Mouse (Mus musculus): Measurements from ENCODE around the gene Gm21994. TPM values are rescaled to one million over a fixed set of nuclear protein-coding genes. Genes with fewer than 3 reads are reported as not detected.
"Not testable (repeated sequence)": the region's sequence is repeated elsewhere in the genome, so short reads cannot be mapped to it uniquely, and the experiment has no call there.

Gm21994 gene
- polyA plus RNA-seq, 2 experiments, result 0.29 to 0.49 TPM

DNA sequence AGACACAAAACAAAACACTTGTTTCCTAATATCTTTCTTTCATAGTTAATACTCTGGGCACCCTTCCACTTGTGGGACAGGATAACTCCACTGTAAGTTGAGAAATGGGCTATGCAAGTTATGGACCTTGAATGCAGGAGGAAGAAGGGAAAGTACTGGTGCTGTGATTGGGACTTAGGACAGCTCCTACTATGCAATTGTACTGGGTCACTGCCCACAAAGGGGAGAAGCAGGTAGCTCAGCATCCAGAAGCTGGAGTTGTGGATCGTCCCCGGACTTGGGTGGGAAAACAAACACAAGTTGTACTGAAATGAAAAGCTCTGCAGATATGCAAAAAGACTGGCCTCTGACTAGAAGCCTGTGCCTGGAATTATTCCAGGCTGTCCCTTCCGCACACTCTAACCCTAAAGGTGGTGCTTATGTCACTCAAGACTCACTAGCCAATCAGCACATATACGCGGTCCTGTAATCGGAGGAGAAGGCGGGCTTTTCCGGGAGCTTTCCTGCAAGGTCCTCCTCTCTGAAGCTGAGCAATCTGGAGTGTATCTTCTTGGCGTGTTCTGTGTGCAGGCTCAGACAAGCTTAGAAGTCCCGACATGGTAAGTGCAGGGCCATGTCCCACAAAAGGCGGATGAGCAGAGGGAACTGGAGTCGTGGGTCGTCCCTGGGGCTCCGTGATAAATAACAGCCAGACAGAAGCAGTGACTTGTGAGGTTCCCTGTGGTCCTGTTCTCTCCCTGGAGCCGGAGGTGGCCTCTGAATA, 37.6 kb downstream of the Gm21994 start, which contains the start of gene Zfp937:
Gene Zfp937, plus strand, starts transcription at position 474 of the 763 bp plus-strand sequence.
- H3K9ac ChIP-seq (replicated peaks); H3K27me3 ChIP-seq (ENCODE audit: control insufficient read depth, insufficient read depth, low read length); H3K4me1 ChIP-seq (replicated peaks; ENCODE audit: control insufficient read depth in 2 of 2, insufficient read depth in 2 of 2, low read length in 1 of 2); H3K36me3 ChIP-seq (replicated peaks; ENCODE audit: control insufficient read depth, insufficient read depth, low read depth); H3K9me3 ChIP-seq (ENCODE audit: control insufficient read depth, low read length); H3K27ac ChIP-seq: not testable (repeated sequence)
- peak; percentile 93 for ATAC-seq (ENCODE audit: insufficient read depth)
- H3K4me2 ChIP-seq (ENCODE audit: low read depth), result peak within 1 kb of the TSS; percentile 42
- 4% methylated on average over 15 of the region's 15 CpGs for WGBS (ENCODE audit: insufficient replicate concordance)
- peak in 2 of 3 experiments; percentile 1 for DNase-seq (ENCODE audit: low read depth in 3 of 3, low spot score in 3 of 3)
- peak within 1 kb of the TSS; percentile 30 to 67 for H3K4me3 ChIP-seq (ENCODE audit: insufficient read depth in 1 of 2, low read depth in 2 of 2, low read length in 2 of 2)

Other genes starting within 250 kb of the Gm21994 start
- 0.48 and 0.81 TPM in 2 replicates for gene Zfp120, start 118.9 kb downstream of the Gm21994 start, polyA plus RNA-seq (2012; rRNA removed)
- gene Zfp120, start 118.9 kb downstream of the Gm21994 start, polyA plus RNA-seq (2014; fragmentation: Nextera tagmentation; extraction: Ambion mirVana), result 2.8 and 4.3 TPM in 2 replicates
- gene Gm10770, start 75.9 kb downstream of the Gm21994 start, polyA plus RNA-seq (2012; rRNA removed), result not detected in 2 replicates
- gene Gm10770, start 75.9 kb downstream of the Gm21994 start, polyA plus RNA-seq (2014; fragmentation: Nextera tagmentation; extraction: Ambion mirVana), result not detected in 2 replicates
- 0.04 TPM in 1 of 2 replicates, not detected in the other for gene Gm14139, start 73.8 kb downstream of the Gm21994 start, polyA plus RNA-seq (2012; rRNA removed)
- 0.08 TPM in 1 of 2 replicates, not detected in the other for gene Gm14139, start 73.8 kb downstream of the Gm21994 start, polyA plus RNA-seq (2014; fragmentation: Nextera tagmentation; extraction: Ambion mirVana)
- 0.15 and 0.23 TPM in 2 replicates for gene Zfp937, start 37.5 kb downstream of the Gm21994 start, polyA plus RNA-seq (2012; rRNA removed)
- gene Zfp937, start 37.5 kb downstream of the Gm21994 start, polyA plus RNA-seq (2014; fragmentation: Nextera tagmentation; extraction: Ambion mirVana), result 0.72 and 0.75 TPM in 2 replicates
- not detected in 2 replicates for gene Gm14124, start 1.9 kb upstream of the Gm21994 start, polyA plus RNA-seq (2012; rRNA removed)
- not detected in 2 replicates for gene Gm14124, start 1.9 kb upstream of the Gm21994 start, polyA plus RNA-seq (2014; fragmentation: Nextera tagmentation; extraction: Ambion mirVana)
- not detected in 2 replicates for gene Gm10130, start 68.1 kb upstream of the Gm21994 start, polyA plus RNA-seq (2012; rRNA removed)
- 0.57 TPM in 1 of 2 replicates, not detected in the other for gene Gm10130, start 68.1 kb upstream of the Gm21994 start, polyA plus RNA-seq (2014; fragmentation: Nextera tagmentation; extraction: Ambion mirVana)
- gene 3300002I08Rik, start 107.2 kb upstream of the Gm21994 start, polyA plus RNA-seq (2012; rRNA removed), result 0.25 and 0.40 TPM in 2 replicates
- gene 3300002I08Rik, start 107.2 kb upstream of the Gm21994 start, polyA plus RNA-seq (2014; fragmentation: Nextera tagmentation; extraction: Ambion mirVana), result 0.74 and 1.6 TPM in 2 replicates
- gene Zfp442, start 195.9 kb upstream of the Gm21994 start, polyA plus RNA-seq (2012; rRNA removed), result 0.12 and 0.19 TPM in 2 replicates
- 0.42 and 0.68 TPM in 2 replicates for gene Zfp442, start 195.9 kb upstream of the Gm21994 start, polyA plus RNA-seq (2014; fragmentation: Nextera tagmentation; extraction: Ambion mirVana)
- gene Zfp345, start 229.5 kb upstream of the Gm21994 start, polyA plus RNA-seq (2012; rRNA removed), result 0.01 TPM in 1 of 2 replicates, not detected in the other
- 0.06 TPM in 1 of 2 replicates, not detected in the other for gene Zfp345, start 229.5 kb upstream of the Gm21994 start, polyA plus RNA-seq (2014; fragmentation: Nextera tagmentation; extraction: Ambion mirVana)

Measured in liver, embryonic 14.5 days (tissue).